Mouse (Mus musculus): Measurements from ENCODE around the gene Slc5a10.

The Slc5a10 gene

GRCm38 (mm10) chr11:61683907-61684731, 36.5 kb downstream of the Slc5a10 start, which contains the start of gene Fam83g:
Gene Fam83g (plus strand): TSS chr11:61684091.
- POLR2A ChIA-PET = interaction anchor here in 3 of 4 experiments (0.7 to 6.9 kb wide), 40 partner anchors 8 to 867 kb away, joined by 3 to 104 read pairs (median 4); partner anchors contain the start of genes Prpsap2 (in 2 of the 3), Mapk7 (in 1 of the 3), Ubb (in 1 of the 3) and Ulk2 (in 1 of the 3)
- CTCF ChIA-PET = interaction anchor here in 3 of 4 experiments (0.5 to 2.5 kb wide), 12 partner anchors 9 to 189 kb away, joined by 3 to 26 read pairs (median 4); no protein-coding TSS in a partner anchor

GRCm38 (mm10) chr11:61679091-61679866, 41.3 kb downstream of the Slc5a10 start:
- CTCF ChIA-PET = interaction anchor here in 1 of 4 experiments (1.3 kb wide), 1 partner anchor 35 kb away, joined by 4 read pairs; no protein-coding TSS in a partner anchor
- POLR2A ChIA-PET = interaction anchor here in 1 of 4 experiments (0.8 kb wide), 1 partner anchor 30 kb away, joined by 4 read pairs; no protein-coding TSS in a partner anchor

GRCm38 (mm10) chr11:61677709-61678108, 42.9 kb downstream of the Slc5a10 start:
- ChIA-PET POLR2A (interaction anchor here in 1 of 4 experiments (0.5 kb wide), 1 partner anchor 26 kb away, joined by 3 read pairs; no protein-coding TSS in a partner anchor), CTCF (interaction anchor here in 2 of 4 experiments (0.6 to 1.3 kb wide), 2 partner anchors 9 to 37 kb away, joined by 3 to 4 read pairs; no protein-coding TSS in a partner anchor)

DNA sequence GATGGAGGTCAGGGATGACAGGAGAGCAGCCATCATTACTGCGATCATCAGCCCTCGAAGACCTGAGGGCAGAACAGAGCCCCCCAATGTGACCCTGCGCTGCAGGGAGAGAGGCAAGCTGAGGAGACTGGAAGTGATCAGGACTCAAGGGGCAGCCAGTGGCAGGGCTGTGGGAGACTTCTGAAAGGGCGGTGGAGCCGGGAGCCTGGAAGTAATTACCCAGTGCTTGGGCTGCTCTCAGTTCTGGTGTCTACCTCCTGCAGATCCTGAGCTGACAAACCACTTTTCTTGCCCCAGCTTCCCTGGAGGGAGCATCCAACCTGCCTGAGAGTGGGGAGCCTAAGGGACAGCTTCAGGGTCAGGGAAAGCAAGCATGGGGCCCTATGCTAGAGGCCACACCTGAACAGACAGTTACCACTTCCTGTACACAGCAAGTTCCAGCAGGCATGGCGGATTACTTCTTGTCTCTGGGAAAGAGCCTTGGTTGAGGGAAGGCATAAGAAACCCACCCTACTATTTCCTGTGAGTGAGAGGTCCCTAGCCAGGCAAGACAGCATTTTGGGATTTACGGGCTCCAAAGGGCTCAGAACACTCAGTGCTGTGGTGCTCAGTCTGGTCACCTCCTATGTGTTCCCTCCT, 44.3 kb downstream of the Slc5a10 start:
- CTCF ChIA-PET = interaction anchor here (1.4 to 4.1 kb wide), 7 partner anchors 7 to 38 kb away, joined by 4 to 45 read pairs (median 17); partner anchors contain the start of gene Fam83g (in 1 of the 4)

DNA sequence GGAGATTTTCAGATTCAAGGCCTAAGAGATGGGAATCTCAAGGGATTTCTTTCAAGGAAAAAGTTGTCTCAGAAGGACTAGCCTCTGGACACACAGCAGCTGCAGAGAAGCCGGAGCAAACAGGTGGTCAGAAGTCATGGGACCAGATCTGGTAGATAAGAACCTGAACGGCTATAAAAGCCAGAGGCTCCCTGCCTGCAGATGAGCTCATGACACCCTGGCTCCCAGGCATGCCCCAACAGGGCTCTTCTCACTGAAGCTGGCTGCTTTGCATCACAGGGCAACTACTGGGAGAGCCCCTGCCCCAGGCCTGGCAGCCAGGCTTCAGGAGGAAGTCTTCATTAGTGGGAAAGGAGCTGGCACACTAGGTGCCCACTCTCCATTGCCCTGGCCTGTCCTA, 45.3 kb downstream of the Slc5a10 start:
- ChIA-PET POLR2A (interaction anchor here in 3 of 4 experiments (0.6 to 4.2 kb wide), 27 partner anchors 9 to 1275 kb away, joined by 3 to 104 read pairs (median 4); partner anchors contain the start of genes Fam83g (in 3 of the 3), Grap (in 2 of the 3), Prpsap2 (in 2 of the 3) and Usp22 (in 2 of the 3)), CTCF (interaction anchor here (0.5 to 4.1 kb wide), 29 partner anchors 8 to 819 kb away, joined by 3 to 45 read pairs (median 5); partner anchors contain the start of genes Fam83g (in 3 of the 4) and Prpsap2 (in 1 of the 4))

More for the DNA sequence above, 44.3 kb downstream of the Slc5a10 start:
- POLR2A ChIA-PET = interaction anchor here in 3 of 4 experiments (1.1 to 4.2 kb wide), 14 partner anchors 8 to 141 kb away, joined by 3 to 104 read pairs (median 6); partner anchors contain the start of genes Fam83g (in 3 of the 3), Prpsap2 (in 2 of the 3) and Epn2 (in 1 of the 3)

DNA sequence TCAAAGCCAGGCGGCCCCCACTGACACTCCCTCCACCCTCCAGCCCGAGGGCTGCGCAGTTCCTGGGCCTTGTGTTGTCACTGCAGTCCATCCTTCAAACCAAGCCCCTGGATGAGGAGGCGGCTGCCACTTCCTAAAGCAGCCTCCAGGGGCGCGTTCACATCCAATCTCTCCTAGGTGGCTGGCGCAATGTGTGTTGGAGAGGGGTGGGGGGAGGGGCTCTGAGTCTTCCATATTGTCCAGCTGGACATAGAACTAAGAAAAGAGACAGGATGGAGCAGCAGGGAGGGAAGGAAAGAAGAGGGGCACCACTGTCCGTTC, 45.8 kb downstream of the Slc5a10 start:
- ChIA-PET CTCF (interaction anchor here (0.5 to 4.1 kb wide), 36 partner anchors 9 to 1786 kb away, joined by 3 to 45 read pairs (median 5); partner anchors contain the start of genes Fam83g (in 3 of the 4), Mapk7 (in 1 of the 4) and Prpsap2 (in 1 of the 4)), POLR2A (interaction anchor here in 3 of 4 experiments (0.6 to 4.2 kb wide), 26 partner anchors 9 to 500 kb away, joined by 3 to 104 read pairs (median 4); partner anchors contain the start of genes Fam83g (in 3 of the 3), Grap (in 2 of the 3), Prpsap2 (in 2 of the 3) and Usp22 (in 2 of the 3))

DNA sequence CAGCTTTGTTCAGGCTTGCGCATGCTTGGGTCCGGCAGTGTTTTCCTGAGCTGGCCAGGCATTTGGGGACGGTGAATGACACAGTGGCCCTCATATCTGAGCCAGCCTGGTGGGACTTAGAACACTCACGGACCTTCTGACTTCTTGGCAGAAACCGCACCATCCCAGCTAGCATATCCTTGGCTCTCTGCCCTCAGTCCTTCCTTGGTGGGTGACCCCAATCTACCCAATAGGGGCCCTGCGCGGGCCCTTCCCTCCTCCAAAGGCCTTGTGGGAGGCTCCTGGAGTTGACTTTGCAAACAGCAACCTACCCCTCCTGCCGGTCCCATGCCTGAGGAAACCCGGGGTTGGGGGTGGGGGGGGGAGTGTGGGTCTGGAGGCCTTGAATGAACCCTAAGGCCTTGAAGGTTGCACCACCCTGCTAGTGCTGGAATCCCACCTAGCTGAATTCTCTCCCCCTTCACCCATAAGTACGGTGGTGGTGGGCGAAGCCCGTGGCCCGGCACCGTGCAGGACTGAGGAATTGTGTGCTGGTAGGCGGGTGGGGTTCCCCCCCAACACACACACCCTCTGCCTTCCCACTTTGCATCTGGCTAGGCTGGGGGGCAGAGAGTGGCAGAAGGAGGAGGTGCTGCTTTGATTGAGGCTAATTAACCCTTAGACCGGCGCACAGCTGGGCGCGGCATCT, 46.3 kb downstream of the Slc5a10 start:
- POLR2A ChIA-PET = interaction anchor here in 3 of 4 experiments (0.6 to 4.2 kb wide), 23 partner anchors 9 to 431 kb away, joined by 3 to 104 read pairs (median 5); partner anchors contain the start of genes Fam83g (in 3 of the 3), Epn2 (in 1 of the 3), Grap (in 1 of the 3) and Prpsap2 (in 1 of the 3)
- CTCF ChIA-PET = interaction anchor here (0.5 to 4.1 kb wide), 50 partner anchors 9 to 1786 kb away, joined by 3 to 45 read pairs (median 4); partner anchors contain the start of genes Fam83g (in 3 of the 4) and Mapk7 (in 1 of the 4)

DNA sequence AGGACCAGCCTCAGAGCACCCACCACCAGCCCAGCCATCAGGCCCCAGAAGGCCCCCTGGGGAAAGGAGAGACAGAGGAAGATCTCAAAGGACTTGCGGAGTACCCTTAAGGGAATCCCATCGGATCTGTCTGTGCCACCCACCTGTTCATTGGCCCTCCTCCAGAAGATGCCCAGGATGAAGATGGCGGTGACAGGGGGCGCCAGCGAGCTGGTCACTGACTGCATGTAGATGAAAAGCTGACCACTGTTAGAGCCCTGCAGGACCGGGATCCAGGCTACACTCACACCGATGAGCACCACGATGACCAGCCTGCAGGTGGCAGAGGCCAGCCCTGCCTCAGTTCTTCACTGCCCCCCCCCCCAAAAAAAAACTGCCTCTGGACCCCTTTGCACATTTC, 46.9 kb downstream of the Slc5a10 start:
- ChIA-PET POLR2A (interaction anchor here in 3 of 4 experiments (0.6 to 4.2 kb wide), 14 partner anchors 8 to 152 kb away, joined by 3 to 104 read pairs (median 6); partner anchors contain the start of genes Fam83g (in 3 of the 3) and Prpsap2 (in 1 of the 3)), CTCF (interaction anchor here (0.5 to 4.1 kb wide), 38 partner anchors 8 to 1288 kb away, joined by 3 to 45 read pairs (median 4); partner anchors contain the start of genes Fam83g (in 2 of the 4), Mapk7 (in 1 of the 4) and Rnf112 (in 1 of the 4))

GRCm38 (mm10) chr11:61671781-61672383, 48.7 kb downstream of the Slc5a10 start:
- POLR2A ChIA-PET = interaction anchor here in 3 of 4 experiments (0.6 to 3.3 kb wide), 10 partner anchors 11 to 375 kb away, joined by 3 to 16 read pairs (median 4); partner anchors contain the start of genes Fam83g (in 2 of the 3) and Mapk7 (in 1 of the 3)
- CTCF ChIA-PET = interaction anchor here (0.5 to 1.9 kb wide), 13 partner anchors 11 to 259 kb away, joined by 3 to 7 read pairs (median 4); partner anchors contain the start of genes Fam83g (in 1 of the 4) and Mapk7 (in 1 of the 4)

GRCm38 (mm10) chr11:61669492-61670490, 50.8 kb downstream of the Slc5a10 start:
- POLR2A ChIA-PET = interaction anchor here in 3 of 4 experiments (1.0 to 3.3 kb wide), 4 partner anchors 14 to 21 kb away, joined by 3 to 16 read pairs (median 5); partner anchors contain the start of gene Fam83g (in 2 of the 3)
- CTCF ChIA-PET = interaction anchor here in 1 of 4 experiments (1.3 to 6.0 kb wide), 2 partner anchors 44 to 69 kb away, joined by 3 to 68 read pairs; no protein-coding TSS in a partner anchor

- ChIA-PET CTCF (interaction anchor here in 3 of 4 experiments (1.6 to 6.0 kb wide), 4 partner anchors 9 to 47 kb away, joined by 3 to 68 read pairs (median 33); no protein-coding TSS in a partner anchor), POLR2A (interaction anchor here in 2 of 4 experiments (0.9 to 2.4 kb wide), 5 partner anchors 8 to 401 kb away, joined by 3 to 6 read pairs (median 5); partner anchors contain the start of genes Fam83g (in 2 of the 2) and Aldh3a2 (in 1 of the 2))
Observed at GRCm38 (mm10) chr11:61667782-61668181, 52.8 kb downstream of the Slc5a10 start.

DNA sequence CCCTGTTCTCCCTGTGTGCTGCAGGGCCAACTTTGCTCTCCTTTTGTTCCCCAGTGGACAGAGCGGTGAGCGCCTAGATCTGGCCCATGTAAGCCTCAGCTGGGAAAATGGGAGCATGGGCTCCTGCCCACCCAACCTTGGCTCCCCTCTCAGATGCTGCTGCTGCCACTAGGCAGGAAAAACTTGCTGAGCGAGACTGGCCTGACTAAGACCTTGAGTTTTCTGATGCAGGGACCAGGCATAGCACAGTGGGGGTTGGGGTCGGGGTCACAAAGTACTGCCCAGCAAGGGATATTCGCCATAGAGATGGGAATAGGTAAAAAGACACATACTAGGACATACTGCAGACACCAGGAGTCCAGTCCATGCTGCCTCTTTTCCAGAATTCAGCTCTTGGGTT, 53.4 kb downstream of the Slc5a10 start:
- ChIA-PET CTCF (interaction anchor here in 3 of 4 experiments (1.6 to 6.0 kb wide), 4 partner anchors 8 to 47 kb away, joined by 3 to 68 read pairs (median 33); no protein-coding TSS in a partner anchor), POLR2A (interaction anchor here in 2 of 4 experiments (0.5 to 2.4 kb wide), 6 partner anchors 8 to 856 kb away, joined by 3 to 6 read pairs (median 4); partner anchors contain the start of genes Fam83g (in 2 of the 2) and Shmt1 (in 1 of the 2))

DNA sequence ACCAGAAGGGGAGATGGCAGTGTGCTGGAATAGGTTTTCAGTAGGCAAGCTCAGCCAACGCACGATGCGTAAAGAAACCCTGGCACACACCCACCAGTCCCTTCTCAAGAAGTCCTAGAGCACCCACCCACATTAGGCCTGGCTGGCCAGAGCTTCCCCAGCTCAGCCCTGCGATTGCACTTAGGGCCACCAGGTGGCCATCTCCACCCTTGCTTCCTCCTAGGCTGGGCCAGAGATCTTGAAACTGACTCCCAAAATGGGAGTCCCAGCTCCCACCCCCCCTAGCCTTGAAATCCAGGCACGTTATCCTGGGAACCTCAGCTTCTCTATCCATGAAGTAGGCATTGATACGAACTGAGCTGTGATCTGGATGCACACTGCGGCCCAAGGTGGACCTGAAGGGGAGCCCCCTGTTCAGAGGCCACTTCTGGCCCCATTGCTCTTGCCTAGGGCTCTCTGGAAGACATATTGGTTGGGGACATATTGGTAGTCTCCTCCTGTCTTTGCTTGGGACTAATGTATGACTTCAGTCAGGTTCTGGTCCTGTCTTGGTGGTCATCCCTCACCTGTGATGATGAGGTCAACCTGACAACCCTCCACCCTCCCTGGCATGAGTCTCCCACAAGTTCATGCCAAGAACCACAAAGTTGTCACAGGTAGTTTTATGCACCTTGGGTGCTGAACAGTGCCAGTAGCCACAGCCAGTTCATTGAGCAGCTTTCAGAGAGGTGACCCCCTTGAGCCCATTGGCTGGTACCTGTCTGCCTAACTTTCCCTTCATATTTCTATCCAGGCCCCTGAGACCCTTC, 54.4 kb downstream of the Slc5a10 start:
- ChIA-PET POLR2A (interaction anchor here in 2 of 4 experiments (0.6 to 1.9 kb wide), 14 partner anchors 9 to 846 kb away, joined by 3 to 12 read pairs (median 4); partner anchors contain the start of gene Prpsap2 (in 1 of the 2)), CTCF (interaction anchor here (0.6 to 6.0 kb wide), 30 partner anchors 8 to 258 kb away, joined by 3 to 68 read pairs (median 4); partner anchors contain the start of gene Grap (in 1 of the 4))

Data from embryonic stem cell, embryonic (primary cell).